Mouse (Mus musculus) left cerebral cortex, adult 18-20 months (tissue): ENCODE data around the gene Mfap4. TPM values are rescaled to one million over a fixed set of nuclear protein-coding genes. Genes with fewer than 3 reads are reported as not detected.
A peak's percentile ranks its signal among the peaks of the same experiment; 100 is the strongest.

Experiments used
- DNase-seq, 2 experiments: peaks; one replicate each; pipeline ENCODE4 v3.0.0; 2021 to 2022; ENCODE audit warnings: low spot score in 2 of 2, mixed read lengths in 1 of 2
- total RNA-seq, 2 experiments: library from RNA; stranded (reverse); gene quantifications; 2 replicates each; pipeline ENCODE4 v1.2.3; 2021

The Mfap4 gene
- total RNA-seq, 2 experiments from 2014 or later: 2.6 to 3.3 TPM

- DNase-seq: no peak
Measured at GRCm38 (mm10) chr11:61481239-61482090, 3.8 kb upstream of the Mfap4 start.

GRCm38 (mm10) chr11:61483226-61483845 lies 1.9 kb upstream of the Mfap4 start:
- DNase-seq: no peak

GRCm38 (mm10) chr11:61484256-61484612 lies 997 bp upstream of the Mfap4 start:
- no peak for DNase-seq

GRCm38 (mm10) chr11:61485541-61486457 lies 568 bp downstream of the Mfap4 start:
- DNase-seq: no peak

GRCm38 (mm10) chr11:61486458-61487219 lies 1.4 kb downstream of the Mfap4 start:
- no peak for DNase-seq

GRCm38 (mm10) chr11:61487401-61487800 lies 2.2 kb downstream of the Mfap4 start:
- DNase-seq: no peak

- no peak for DNase-seq
Measured at GRCm38 (mm10) chr11:61487936-61488335, 2.7 kb downstream of the Mfap4 start.

- no peak for DNase-seq
Measured at GRCm38 (mm10) chr11:61489085-61489484, 3.9 kb downstream of the Mfap4 start.

GRCm38 (mm10) chr11:61489874-61490273 lies 4.6 kb downstream of the Mfap4 start:
- DNase-seq: no peak

GRCm38 (mm10) chr11:61490944-61491520 lies 5.8 kb downstream of the Mfap4 start:
- DNase-seq: no peak

GRCm38 (mm10) chr11:61492749-61493401 lies 7.6 kb downstream of the Mfap4 start:
- no peak for DNase-seq

- DNase-seq: peak; percentile 39 to 47
Measured at GRCm38 (mm10) chr11:61493525-61494128, 8.4 kb downstream of the Mfap4 start.

- DNase-seq: peak; percentile 91 to 97
Measured at GRCm38 (mm10) chr11:61494129-61494997, 9.1 kb downstream of the Mfap4 start, which contains the start of gene Mapk7. Gene Mapk7 (minus strand): TSS chr11:61494406.

- DNase-seq: no peak
Measured at GRCm38 (mm10) chr11:61495528-61495927, 10.3 kb downstream of the Mfap4 start.

- DNase-seq: no peak
Measured at GRCm38 (mm10) chr11:61497490-61497889, 12.3 kb downstream of the Mfap4 start.

- no peak for DNase-seq
Measured at GRCm38 (mm10) chr11:61498736-61499504, 13.7 kb downstream of the Mfap4 start.

- no peak for DNase-seq
Measured at GRCm38 (mm10) chr11:61503933-61504332, 18.7 kb downstream of the Mfap4 start.
